Mouse (Mus musculus) liver, postnatal 0 days (tissue): ENCODE data around the gene Klf4. TPM values are rescaled to one million over a fixed set of nuclear protein-coding genes. Genes with fewer than 3 reads are reported as not detected.

ENCODE experiments used
- ATAC-seq: fragments of 200-750 bp; cut with Nextera tagmentation; 2 replicates; pipeline ENCODE4 v1.8.0; 2017; ENCODE audit warnings: mild to moderate bottlenecking, moderate library complexity
- DNase-seq: peaks from one replicate; pipeline ENCODE4 v3.0.0-alpha.2; 2016
- H3K27ac ChIP-seq: fragments of 300-500 bp; sonication (generic); 2 replicates; pipeline ENCODE4 v1.5.1; 2014; ENCODE audit warnings: antibody characterized with exemption, moderate library complexity, mild to moderate bottlenecking, low read depth
- H3K27me3 ChIP-seq: fragments of 300-500 bp; sonication (generic); 2 replicates; pipeline ENCODE4 v1.6.1; 2014; ENCODE audit warnings: low read length, control low read depth, mixed read lengths; ENCODE audit not compliant: insufficient read depth
- H3K36me3 ChIP-seq: fragments of 300-500 bp; sonication (generic); replicated peaks from 2 replicates; pipeline ENCODE4 v1.6.1; 2014; ENCODE audit warnings: mild to moderate bottlenecking, control low read depth, low read length, moderate library complexity, mixed read lengths; ENCODE audit not compliant: insufficient read depth
- H3K4me1 ChIP-seq: fragments of 300-500 bp; sonication (generic); 2 replicates; pipeline ENCODE4 v1.6.1; 2014; ENCODE audit warnings: antibody characterized with exemption, mild to moderate bottlenecking, control low read depth; ENCODE audit not compliant: insufficient read depth
- H3K4me2 ChIP-seq: fragments of 300-500 bp; sonication (generic); 2 replicates; pipeline ENCODE4 v1.6.1; 2014; ENCODE audit warnings: low read depth, mild to moderate bottlenecking, low read length, moderate library complexity, mixed read lengths
- H3K4me3 ChIP-seq: fragments of 300-500 bp; sonication (generic); 2 replicates; pipeline ENCODE4 v1.5.1; 2014; ENCODE audit warnings: low read depth, low read length
- H3K9ac ChIP-seq: fragments of 300-500 bp; sonication (generic); replicated peaks from 2 replicates; pipeline ENCODE4 v1.6.1; 2014; ENCODE audit warnings: mild to moderate bottlenecking, moderate library complexity
- H3K9me3 ChIP-seq: fragments of 300-500 bp; sonication (generic); 2 replicates; pipeline ENCODE4 v1.6.1; 2016; ENCODE audit warnings: mild to moderate bottlenecking, control low read depth, low read length, mixed read lengths
- CTCF ChIP-seq: sonication (generic); IDR thresholded peaks from 2 replicates; pipeline ENCODE4 v1.5.1; 2016; ENCODE audit warnings: antibody characterized with exemption, low read depth
- EP300 ChIP-seq: IDR thresholded peaks from 2 replicates; pipeline ENCODE4 v1.6.1; 2016; ENCODE audit warnings: antibody characterized with exemption, low read depth, mild to moderate bottlenecking
- WGBS: fragments of 180-500 bp; shearing (Covaris S2); extraction: QIAGEN DNeasy Blood & Tissue Kit; methylation state at CpG from one replicate; pipeline ENCODE4 v1.1.7; 2014; ENCODE audit not compliant: insufficient replicate concordance; 5-methylcytosine and 5-hydroxymethylcytosine counted together
- polyA plus RNA-seq: library from polyadenylated mRNA; unstranded; fragments of >200 nt; fragmentation: Nextera tagmentation; extraction: Ambion mirVana; gene quantifications from 2 replicates; pipeline ENCODE4 v1.2.1, GENCODE M21; 2015

Gene Klf4
- polyA plus RNA-seq, 1 experiment from 2014 or later, result 1.1 TPM

GRCm38 (mm10) chr4:55514733-55515176 lies 17.5 kb downstream of the Klf4 start:
- H3K36me3 ChIP-seq, result no peaks in the 10 kb centered on the region
- H3K9me3 ChIP-seq, result no peaks in the 10 kb centered on the region
- ATAC-seq (peak; percentile 94), DNase-seq (peak; percentile 69)
- H3K4me2 ChIP-seq, result peak overlapping the region; percentile 73
- WGBS, result under 1% methylated on average over 38 of the region's 39 CpGs
- H3K4me3 ChIP-seq, result peak overlapping the region; percentile 45
- H3K4me1 ChIP-seq, result no peaks in the 10 kb centered on the region
- H3K27ac ChIP-seq, result no peak overlapping the region
- peak overlapping the region; percentile 52 for H3K9ac ChIP-seq
- TF ChIP-seq CTCF, result peak; percentile 82
- no peak for TF ChIP-seq EP300
- H3K27me3 ChIP-seq, result peaks cover 15% of the 10 kb centered on the region; the same call in 1 of the 2 replicates

GRCm38 (mm10) chr4:55513615-55514279 lies 18.5 kb downstream of the Klf4 start:
- no peak overlapping the region for H3K4me3 ChIP-seq
- H3K36me3 ChIP-seq, result no peaks in the 10 kb centered on the region
- DNase-seq (no peak), ATAC-seq (no peak)
- TF ChIP-seq EP300 (no peak), CTCF (no peak)
- no peak overlapping the region for H3K9ac ChIP-seq
- no peaks in the 10 kb centered on the region for H3K4me1 ChIP-seq
- WGBS, result 75% methylated on average over 7 of the region's 7 CpGs
- no peaks in the 10 kb centered on the region for H3K9me3 ChIP-seq
- no peak overlapping the region for H3K4me2 ChIP-seq
- H3K27ac ChIP-seq, result no peak overlapping the region
- peaks cover 10% of the 10 kb centered on the region; the same call in 1 of the 2 replicates for H3K27me3 ChIP-seq

- no peak overlapping the region for H3K4me3 ChIP-seq
- no peak overlapping the region for H3K9ac ChIP-seq
- TF ChIP-seq EP300, result no peak
- no peak for TF ChIP-seq CTCF
- ATAC-seq, result no peak
- H3K4me1 ChIP-seq, result no peaks in the 10 kb centered on the region
- 62% methylated on average over 2 of the region's 2 CpGs for WGBS
- peaks cover 7% of the 10 kb centered on the region; the same call in 1 of the 2 replicates for H3K27me3 ChIP-seq
- no peak for DNase-seq
- H3K4me2 ChIP-seq, result no peak overlapping the region
- H3K27ac ChIP-seq, result no peak overlapping the region
- H3K36me3 ChIP-seq, result no peaks in the 10 kb centered on the region
- H3K9me3 ChIP-seq, result no peaks in the 10 kb centered on the region
Observed at GRCm38 (mm10) chr4:55511389-55511788, 20.9 kb downstream of the Klf4 start.

GRCm38 (mm10) chr4:55508712-55509111 lies 23.6 kb downstream of the Klf4 start:
- H3K9ac ChIP-seq, result no peak overlapping the region
- H3K27ac ChIP-seq, result no peak overlapping the region
- no peak overlapping the region for H3K4me2 ChIP-seq
- no peak for TF ChIP-seq EP300
- TF ChIP-seq CTCF, result no peak
- no peaks in the 10 kb centered on the region for H3K36me3 ChIP-seq
- DNase-seq (no peak), ATAC-seq (no peak)
- H3K4me3 ChIP-seq, result no peak overlapping the region
- H3K4me1 ChIP-seq, result no peaks in the 10 kb centered on the region
- no peaks in the 10 kb centered on the region for H3K9me3 ChIP-seq
- peaks cover 3% of the 10 kb centered on the region; the same call in 1 of the 2 replicates for H3K27me3 ChIP-seq
- 66% methylated on average over 7 of the region's 7 CpGs for WGBS

GRCm38 (mm10) chr4:55498621-55499020 lies 33.6 kb downstream of the Klf4 start:
- H3K27ac ChIP-seq, result no peak overlapping the region
- H3K9ac ChIP-seq, result no peak overlapping the region
- H3K4me3 ChIP-seq, result no peak overlapping the region
- DNase-seq (no peak), ATAC-seq (no peak)
- H3K27me3 ChIP-seq, result no peaks in the 10 kb centered on the region
- WGBS, result 52% methylated on average over 1 of the region's 1 CpGs
- no peak overlapping the region for H3K4me2 ChIP-seq
- H3K36me3 ChIP-seq, result no peaks in the 10 kb centered on the region
- H3K9me3 ChIP-seq, result no peaks in the 10 kb centered on the region
- H3K4me1 ChIP-seq, result no peaks in the 10 kb centered on the region
- no peak for TF ChIP-seq CTCF
- no peak for TF ChIP-seq EP300

GRCm38 (mm10) chr4:55496416-55496815 lies 35.9 kb downstream of the Klf4 start:
- no peak overlapping the region for H3K4me3 ChIP-seq
- 77% methylated on average over 7 of the region's 7 CpGs for WGBS
- no peak overlapping the region for H3K27ac ChIP-seq
- H3K27me3 ChIP-seq, result no peaks in the 10 kb centered on the region
- H3K36me3 ChIP-seq, result no peaks in the 10 kb centered on the region
- DNase-seq, result no peak
- H3K4me1 ChIP-seq, result no peaks in the 10 kb centered on the region
- H3K9me3 ChIP-seq, result no peaks in the 10 kb centered on the region
- ATAC-seq, result no peak
- no peak overlapping the region for H3K9ac ChIP-seq
- TF ChIP-seq CTCF (no peak), EP300 (no peak)
- no peak overlapping the region for H3K4me2 ChIP-seq
